Mouse (Mus musculus): ENCODE data around the gene Nynrin. TPM values are rescaled to one million over a fixed set of nuclear protein-coding genes. Genes with fewer than 3 reads are reported as not detected.

Gene Nynrin
- polyA plus RNA-seq, 1 experiment from 2014 or later, result 11.1 TPM

DNA sequence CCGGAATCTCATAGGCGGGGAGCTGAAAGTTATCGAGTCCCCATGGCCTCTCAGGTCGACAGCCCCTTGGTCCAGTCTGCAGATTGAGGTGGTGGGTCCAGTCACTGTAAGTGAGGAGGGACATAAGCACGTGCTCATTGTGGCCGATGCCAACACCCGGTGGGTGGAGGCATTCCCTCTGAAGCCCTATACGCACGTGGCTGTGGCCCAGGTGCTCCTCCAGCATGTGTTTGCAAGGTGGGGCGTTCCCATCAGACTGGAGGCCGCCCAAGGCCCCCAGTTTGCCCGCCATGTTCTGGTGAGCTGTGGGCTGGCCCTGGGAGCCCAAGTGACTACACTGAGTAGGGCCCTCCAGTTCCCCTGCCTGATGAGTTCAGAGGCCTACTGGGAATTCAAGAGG, 18.2 kb downstream of the Nynrin start:
- no peak overlapping the region for H3K9ac ChIP-seq (ENCODE audit: low read length)
- H3K27ac ChIP-seq (ENCODE audit: low read length), result no peak overlapping the region
- H3K36me3 ChIP-seq (ENCODE audit: control insufficient read depth, insufficient read depth), result peaks cover 46% of the 10 kb centered on the region
- H3K4me3 ChIP-seq (ENCODE audit: low read length), result no peak overlapping the region
- no peaks in the 10 kb centered on the region for H3K9me3 ChIP-seq (replicated peaks; ENCODE audit: control insufficient read depth, low read length)
- WGBS, result 86% methylated on average over 12 of the region's 12 CpGs
- peaks cover 12% of the 10 kb centered on the region for H3K4me1 ChIP-seq (ENCODE audit: control insufficient read depth, insufficient read depth, low read length)
- no peak overlapping the region for H3K4me2 ChIP-seq (ENCODE audit: low read depth, low read length)
- H3K27me3 ChIP-seq (ENCODE audit: control insufficient read depth, insufficient read depth, low read length), result no peaks in the 10 kb centered on the region
- ATAC-seq (replicated peaks; ENCODE audit: extremely low read depth, insufficient read depth, low FRiP score), result no peak

DNA sequence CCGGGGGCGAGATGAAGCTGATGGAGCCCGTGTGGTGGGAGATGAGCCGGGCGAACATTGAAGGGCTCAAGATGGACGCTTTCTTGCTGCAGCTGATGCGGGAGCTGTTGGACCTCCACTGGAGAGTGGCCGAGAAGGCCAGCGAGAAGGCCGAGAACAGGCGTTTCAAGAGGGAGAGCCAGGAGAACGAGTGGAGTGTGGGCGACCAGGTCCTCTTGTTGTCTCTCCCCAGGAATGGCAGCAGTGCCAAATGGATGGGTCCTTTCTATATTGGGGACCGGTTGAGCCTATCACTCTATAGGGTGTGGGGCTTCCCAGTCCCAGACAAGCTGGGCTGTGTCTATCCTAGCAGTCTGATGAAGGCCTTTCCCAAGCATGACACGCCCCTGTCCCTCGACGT, 18.7 kb downstream of the Nynrin start:
- Histone ChIP-seq H3K9me3 (replicated peaks; ENCODE audit: control insufficient read depth, low read length) (no peaks in the 10 kb centered on the region), H3K4me3 (ENCODE audit: low read length) (no peak overlapping the region), H3K36me3 (ENCODE audit: control insufficient read depth, insufficient read depth) (peaks cover 45% of the 10 kb centered on the region), H3K4me1 (ENCODE audit: control insufficient read depth, insufficient read depth, low read length) (peaks cover 14% of the 10 kb centered on the region), H3K4me2 (ENCODE audit: low read depth, low read length) (no peak overlapping the region), H3K9ac (ENCODE audit: low read length) (no peak overlapping the region), H3K27ac (ENCODE audit: low read length) (no peak overlapping the region), H3K27me3 (ENCODE audit: control insufficient read depth, insufficient read depth, low read length) (no peaks in the 10 kb centered on the region)
- WGBS, result 82% methylated on average over 17 of the region's 17 CpGs
- no peak for ATAC-seq (replicated peaks; ENCODE audit: extremely low read depth, insufficient read depth, low FRiP score)

DNA sequence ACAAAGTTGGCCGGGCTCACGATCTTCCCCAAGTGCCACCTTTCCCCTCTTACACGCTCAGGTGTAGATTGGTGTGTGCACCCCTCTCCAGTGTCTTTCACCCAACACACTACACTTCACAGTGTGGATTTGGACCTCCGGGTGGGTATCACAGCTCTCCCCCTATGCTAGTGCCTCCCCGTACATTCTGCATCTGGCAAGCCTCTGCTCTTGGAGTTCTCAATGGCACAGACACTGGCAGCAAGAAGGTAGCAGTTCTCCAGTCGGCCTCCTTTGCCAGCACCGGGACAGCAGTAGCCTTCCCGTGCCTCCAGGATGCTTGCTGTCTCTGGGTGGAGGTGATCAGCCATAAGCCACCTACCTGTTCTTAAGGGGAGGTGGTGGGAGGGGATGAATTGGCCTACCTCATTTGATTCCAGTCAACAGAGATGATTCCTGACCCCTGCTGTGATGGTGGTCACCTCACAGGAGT, 19.5 kb downstream of the Nynrin start:
- Histone ChIP-seq H3K27ac (ENCODE audit: low read length) (no peak overlapping the region), H3K4me1 (ENCODE audit: control insufficient read depth, insufficient read depth, low read length) (peaks cover 17% of the 10 kb centered on the region), H3K9me3 (replicated peaks; ENCODE audit: control insufficient read depth, low read length) (no peaks in the 10 kb centered on the region), H3K9ac (ENCODE audit: low read length) (peak overlapping the region; percentile 27; the same call in 1 of the 2 replicates), H3K4me3 (ENCODE audit: low read length) (no peak overlapping the region), H3K27me3 (ENCODE audit: control insufficient read depth, insufficient read depth, low read length) (no peaks in the 10 kb centered on the region), H3K36me3 (ENCODE audit: control insufficient read depth, insufficient read depth) (peaks cover 39% of the 10 kb centered on the region), H3K4me2 (ENCODE audit: low read depth, low read length) (no peak overlapping the region)
- ATAC-seq (replicated peaks; ENCODE audit: extremely low read depth, insufficient read depth, low FRiP score), result no peak
- WGBS, result 81% methylated on average over 8 of the region's 8 CpGs

DNA sequence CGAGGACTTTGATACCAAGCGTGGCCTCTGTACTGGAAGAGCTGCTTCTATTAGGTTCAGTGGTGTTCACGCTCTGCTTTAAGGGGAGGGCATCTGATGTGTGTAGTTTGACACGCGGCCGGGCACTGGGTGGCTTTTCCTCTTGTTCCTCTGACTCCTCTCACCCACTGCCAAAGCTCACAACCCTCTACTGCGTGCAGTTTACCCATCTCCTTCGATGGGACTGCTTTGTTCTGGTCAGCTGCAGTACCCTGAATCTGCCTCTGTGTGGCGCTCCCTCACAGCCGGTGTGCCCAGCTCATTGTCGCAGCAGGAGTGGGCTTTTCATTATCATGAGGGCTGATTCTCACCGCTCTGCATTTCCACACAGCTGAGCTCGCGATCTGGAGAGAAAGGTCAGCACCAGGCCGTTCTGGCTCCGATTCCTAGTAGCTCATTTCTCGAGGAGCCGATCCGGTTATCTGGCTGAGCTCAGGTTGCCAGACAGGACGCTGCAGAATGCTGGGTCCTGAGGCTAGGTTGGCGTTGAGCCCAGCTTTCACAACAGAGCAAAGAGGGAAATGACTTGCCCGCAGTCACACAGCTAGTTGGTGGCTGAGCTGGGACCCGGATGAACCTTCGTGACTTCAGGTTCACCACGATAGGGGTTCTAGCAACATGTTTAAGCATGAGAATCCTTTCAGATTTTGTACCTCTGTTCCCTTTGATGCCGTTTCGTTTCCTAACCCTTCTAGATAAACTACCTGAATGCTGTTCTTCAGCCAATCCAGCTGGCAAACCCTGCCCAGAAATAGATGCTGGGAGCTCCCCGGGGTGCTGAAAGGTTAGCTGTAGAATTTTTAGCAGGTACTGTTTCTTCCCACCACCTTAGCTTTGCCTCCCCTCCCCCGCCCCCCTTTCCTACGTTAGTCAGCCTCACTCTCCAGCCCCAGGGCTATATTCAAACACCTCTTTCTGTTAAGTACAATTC, 20.2 kb downstream of the Nynrin start:
- no peak overlapping the region for H3K27ac ChIP-seq (ENCODE audit: low read length)
- no peaks in the 10 kb centered on the region for H3K9me3 ChIP-seq (replicated peaks; ENCODE audit: control insufficient read depth, low read length)
- peaks cover 31% of the 10 kb centered on the region for H3K36me3 ChIP-seq (ENCODE audit: control insufficient read depth, insufficient read depth)
- peak overlapping the region; percentile 48 for H3K4me2 ChIP-seq (ENCODE audit: low read depth, low read length)
- H3K4me1 ChIP-seq (ENCODE audit: control insufficient read depth, insufficient read depth, low read length), result peaks cover 20% of the 10 kb centered on the region
- H3K4me3 ChIP-seq (ENCODE audit: low read length), result peak overlapping the region; percentile 24
- ATAC-seq (replicated peaks; ENCODE audit: extremely low read depth, insufficient read depth, low FRiP score), result peak; percentile 39
- H3K27me3 ChIP-seq (ENCODE audit: control insufficient read depth, insufficient read depth, low read length), result no peaks in the 10 kb centered on the region
- WGBS, result 10% methylated on average over 30 of the region's 30 CpGs
- H3K9ac ChIP-seq (ENCODE audit: low read length), result peak overlapping the region; percentile 27; the same call in 1 of the 2 replicates

DNA sequence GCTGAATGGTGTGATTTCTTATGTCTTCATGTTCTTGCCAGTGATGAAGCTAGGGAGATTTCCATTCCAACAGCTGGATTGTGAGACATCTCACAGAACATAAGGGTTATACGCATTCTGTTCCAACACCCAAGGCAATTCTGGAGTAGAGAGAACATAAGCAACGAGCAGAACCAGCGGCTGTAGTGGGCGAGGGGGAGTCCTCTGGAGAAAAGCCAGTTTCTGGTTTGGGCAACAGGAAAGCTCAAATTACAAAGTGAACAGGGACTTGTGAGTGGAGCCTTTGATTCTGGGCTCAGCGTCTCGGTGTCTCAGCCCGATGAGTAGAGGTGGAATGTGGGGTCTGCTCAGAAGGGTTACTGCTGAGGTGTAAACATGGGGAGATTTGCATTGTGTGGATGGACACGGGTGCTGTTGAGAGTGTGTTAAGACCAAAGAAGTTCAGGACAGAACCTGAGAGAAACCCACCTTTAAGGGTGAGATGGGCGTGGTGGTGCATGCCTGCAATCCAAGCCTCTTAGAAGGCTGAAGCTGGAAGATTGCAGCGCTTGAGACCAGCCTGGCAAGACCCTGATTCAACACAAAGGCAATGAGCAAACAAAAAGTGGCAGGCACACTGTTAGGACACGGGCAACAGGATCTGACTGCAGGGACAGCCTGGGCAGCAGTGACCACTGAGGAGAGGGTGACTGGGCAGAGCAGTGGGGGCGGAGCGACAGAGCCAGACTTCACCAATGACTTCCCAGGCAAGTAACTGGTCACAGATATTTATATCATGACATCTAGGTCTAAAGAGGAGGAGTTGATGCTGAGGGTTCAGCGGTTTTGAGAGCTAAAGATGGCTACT, 23.9 kb downstream of the Nynrin start:
- 11% methylated on average over 14 of the region's 14 CpGs for WGBS
- H3K27ac ChIP-seq (ENCODE audit: low read length), result no peak overlapping the region
- no peaks in the 10 kb centered on the region for H3K27me3 ChIP-seq (ENCODE audit: control insufficient read depth, insufficient read depth, low read length)
- peaks cover 20% of the 10 kb centered on the region for H3K4me1 ChIP-seq (ENCODE audit: control insufficient read depth, insufficient read depth, low read length)
- no peaks in the 10 kb centered on the region for H3K9me3 ChIP-seq (replicated peaks; ENCODE audit: control insufficient read depth, low read length)
- no peak for ATAC-seq (replicated peaks; ENCODE audit: extremely low read depth, insufficient read depth, low FRiP score)
- H3K4me2 ChIP-seq (ENCODE audit: low read depth, low read length), result no peak overlapping the region
- peaks cover under 1% of the 10 kb centered on the region; the same call in 1 of the 2 replicates for H3K36me3 ChIP-seq (ENCODE audit: control insufficient read depth, insufficient read depth)
- H3K4me3 ChIP-seq (ENCODE audit: low read length), result no peak overlapping the region
- H3K9ac ChIP-seq (ENCODE audit: low read length), result no peak overlapping the region

DNA sequence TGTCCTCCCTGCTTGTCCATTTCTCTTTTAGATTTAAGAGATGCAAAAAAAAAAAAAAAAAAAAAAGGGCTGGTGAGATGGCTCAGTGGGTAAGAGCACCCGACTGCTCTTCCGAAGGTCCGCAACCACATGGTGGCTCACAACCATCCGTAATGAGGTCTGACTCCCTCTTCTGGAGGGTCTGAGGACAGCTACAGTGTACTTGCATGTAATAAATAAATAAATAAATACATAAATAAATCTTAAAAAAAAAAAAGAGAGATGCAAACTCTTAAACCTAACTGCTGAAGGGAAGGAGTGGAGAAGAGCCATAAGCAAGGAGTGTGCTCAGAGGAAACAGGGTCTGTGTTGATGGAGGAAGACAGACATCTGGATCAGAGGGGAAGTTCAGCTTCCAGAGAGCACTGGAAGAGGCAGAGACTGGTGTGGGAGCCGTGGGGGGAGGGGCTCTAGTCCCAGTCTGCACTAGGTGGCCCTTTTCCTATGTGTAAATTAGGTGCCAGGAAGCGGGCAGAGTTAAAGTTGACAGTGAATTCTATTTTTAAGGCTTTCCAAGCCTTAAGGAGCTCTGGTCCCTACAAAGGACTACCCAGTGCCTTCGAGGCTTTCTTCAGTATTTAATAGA, 24.6 kb downstream of the Nynrin start:
- peaks cover 18% of the 10 kb centered on the region for H3K4me1 ChIP-seq (ENCODE audit: control insufficient read depth, insufficient read depth, low read length)
- H3K4me2 ChIP-seq (ENCODE audit: low read depth, low read length), result no peak overlapping the region
- no peaks in the 10 kb centered on the region for H3K27me3 ChIP-seq (ENCODE audit: control insufficient read depth, insufficient read depth, low read length)
- WGBS, result 10% methylated on average over 7 of the region's 7 CpGs
- ATAC-seq (replicated peaks; ENCODE audit: extremely low read depth, insufficient read depth, low FRiP score), result no peak
- H3K9me3 ChIP-seq (replicated peaks; ENCODE audit: control insufficient read depth, low read length), result no peaks in the 10 kb centered on the region
- no peak overlapping the region for H3K27ac ChIP-seq (ENCODE audit: low read length)
- H3K4me3 ChIP-seq (ENCODE audit: low read length), result no peak overlapping the region
- H3K9ac ChIP-seq (ENCODE audit: low read length), result no peak overlapping the region
- H3K36me3 ChIP-seq (ENCODE audit: control insufficient read depth, insufficient read depth), result no peaks in the 10 kb centered on the region

DNA sequence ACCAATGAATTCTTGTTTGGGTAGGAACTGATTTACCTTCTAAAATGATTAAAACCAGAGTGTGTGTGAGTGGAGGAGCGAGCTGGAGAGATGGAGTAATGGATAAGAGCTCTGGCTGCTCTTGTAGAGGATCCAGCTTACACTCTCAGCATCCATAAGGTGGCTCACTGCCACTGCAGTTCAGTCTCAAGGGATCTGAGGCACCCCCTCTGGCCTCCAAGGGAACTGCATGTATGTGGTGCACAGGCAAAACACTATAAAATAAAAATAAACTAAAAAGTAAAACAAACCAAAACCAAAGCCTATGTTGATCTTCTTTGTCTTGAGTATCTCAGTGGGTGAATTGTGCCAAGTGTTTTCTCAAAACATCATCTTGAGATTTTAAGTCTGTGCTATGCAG, 25.8 kb downstream of the Nynrin start:
- ATAC-seq (replicated peaks; ENCODE audit: extremely low read depth, insufficient read depth, low FRiP score), result no peak

DNA sequence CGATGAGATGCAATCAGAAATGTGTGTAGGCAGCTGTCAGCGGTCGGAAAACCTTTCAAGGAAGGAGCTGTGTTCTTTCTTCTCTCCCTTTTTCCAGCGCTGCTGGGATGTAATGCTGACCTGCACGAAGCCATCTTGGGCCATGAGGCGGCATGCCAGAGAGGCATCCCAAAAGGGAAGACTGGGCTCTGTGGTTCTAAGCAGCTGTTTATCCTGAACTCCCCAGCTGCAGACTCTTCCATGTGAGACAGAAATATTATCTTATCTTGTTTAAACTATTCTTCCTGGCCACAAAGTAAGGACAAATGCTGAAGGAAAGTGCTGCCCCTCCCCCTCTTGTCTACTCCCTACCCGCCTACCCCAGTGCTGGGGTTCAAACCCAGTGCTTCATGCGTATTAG, 27.2 kb downstream of the Nynrin start:
- no peaks in the 10 kb centered on the region for H3K9me3 ChIP-seq (replicated peaks; ENCODE audit: control insufficient read depth, low read length)
- peaks cover 21% of the 10 kb centered on the region for H3K4me1 ChIP-seq (ENCODE audit: control insufficient read depth, insufficient read depth, low read length)
- ATAC-seq (replicated peaks; ENCODE audit: extremely low read depth, insufficient read depth, low FRiP score), result no peak
- no peak overlapping the region for H3K27ac ChIP-seq (ENCODE audit: low read length)
- no peak overlapping the region for H3K4me3 ChIP-seq (ENCODE audit: low read length)
- no peaks in the 10 kb centered on the region for H3K27me3 ChIP-seq (ENCODE audit: control insufficient read depth, insufficient read depth, low read length)
- 62% methylated on average over 8 of the region's 8 CpGs for WGBS
- H3K4me2 ChIP-seq (ENCODE audit: low read depth, low read length), result no peak overlapping the region
- H3K9ac ChIP-seq (ENCODE audit: low read length), result no peak overlapping the region
- H3K36me3 ChIP-seq (ENCODE audit: control insufficient read depth, insufficient read depth), result no peaks in the 10 kb centered on the region

More for the DNA sequence above, 25.8 kb downstream of the Nynrin start:
- Histone ChIP-seq H3K27ac (ENCODE audit: low read length) (no peak overlapping the region), H3K4me3 (ENCODE audit: low read length) (no peak overlapping the region), H3K36me3 (ENCODE audit: control insufficient read depth, insufficient read depth) (no peaks in the 10 kb centered on the region), H3K9me3 (replicated peaks; ENCODE audit: control insufficient read depth, low read length) (no peaks in the 10 kb centered on the region), H3K4me2 (ENCODE audit: low read depth, low read length) (no peak overlapping the region), H3K9ac (ENCODE audit: low read length) (no peak overlapping the region), H3K27me3 (ENCODE audit: control insufficient read depth, insufficient read depth, low read length) (no peaks in the 10 kb centered on the region), H3K4me1 (ENCODE audit: control insufficient read depth, insufficient read depth, low read length) (peaks cover 17% of the 10 kb centered on the region)
- 18% methylated on average over 1 of the region's 1 CpGs for WGBS
